Mouse (Mus musculus) hindbrain, postnatal 0 days (tissue): ENCODE results near the gene Dmtf1. TPM values are rescaled to one million over a fixed set of nuclear protein-coding genes. Genes with fewer than 3 reads are reported as not detected.

Experiments used
- ATAC-seq: fragments of 200-750 bp; cut with Nextera tagmentation; 2 replicates; pipeline ENCODE4 v1.8.0; 2017; ENCODE audit warnings: mild to moderate bottlenecking, moderate TSS enrichment, moderate library complexity
- DNase-seq: peaks from one replicate; pipeline ENCODE4 v3.0.0-alpha.2; 2015; ENCODE audit warnings: low spot score
- H3K27ac ChIP-seq: fragments of 300-500 bp; sonication (generic); 2 replicates; pipeline ENCODE4 v1.5.1; 2014; ENCODE audit warnings: mild to moderate bottlenecking
- H3K27me3 ChIP-seq: fragments of 300-500 bp; sonication (generic); 2 replicates; pipeline ENCODE4 v1.6.1; 2014; ENCODE audit warnings: low read length, mixed read lengths; ENCODE audit not compliant: insufficient read depth
- H3K36me3 ChIP-seq: fragments of 300-500 bp; sonication (generic); 2 replicates; pipeline ENCODE4 v1.6.1; 2014; ENCODE audit warnings: low read length, mixed read lengths; ENCODE audit not compliant: insufficient read depth
- H3K4me1 ChIP-seq: fragments of 300-500 bp; sonication (generic); 2 replicates; pipeline ENCODE4 v1.6.1; 2014; ENCODE audit warnings: antibody characterized with exemption, low read length, mixed read lengths; ENCODE audit not compliant: insufficient read depth
- H3K4me2 ChIP-seq: fragments of 300-500 bp; sonication (generic); 2 replicates; pipeline ENCODE4 v1.6.1; 2014; ENCODE audit warnings: low read depth, mild to moderate bottlenecking, low read length, moderate library complexity, mixed read lengths
- H3K4me3 ChIP-seq: fragments of 300-500 bp; sonication (generic); 2 replicates; pipeline ENCODE4 v1.5.1; 2014; ENCODE audit warnings: low read length
- H3K9ac ChIP-seq: fragments of 300-500 bp; sonication (generic); replicated peaks from 2 replicates; pipeline ENCODE4 v1.6.1; 2014; ENCODE audit warnings: mild to moderate bottlenecking, low read length, moderate library complexity, mixed read lengths
- H3K9me3 ChIP-seq: fragments of 300-500 bp; sonication (generic); 2 replicates; pipeline ENCODE4 v1.6.1; 2016; ENCODE audit warnings: low read length, mixed read lengths
- CTCF ChIP-seq: IDR thresholded peaks from 2 replicates; pipeline ENCODE4 v1.5.1; 2016; ENCODE audit warnings: antibody characterized with exemption, control low read depth, low read depth
- WGBS: fragments of 180-500 bp; shearing (Covaris S2); extraction: QIAGEN DNeasy Blood & Tissue Kit; methylation state at CpG from one replicate; pipeline ENCODE4 v1.1.7; 2014; 5-methylcytosine and 5-hydroxymethylcytosine counted together
- polyA plus RNA-seq: library from polyadenylated mRNA; unstranded; fragments of >200 nt; fragmentation: Nextera tagmentation; extraction: Ambion mirVana; gene quantifications from 2 replicates; pipeline ENCODE4 v1.2.1, GENCODE M21; 2015
- total RNA-seq: library from RNA; depleted of rRNA; stranded (reverse); fragments of >200 nt; gene quantifications from 2 replicates; pipeline ENCODE4 v1.2.3, GENCODE M21; 2014

Gene Dmtf1
- total and polyA plus RNA-seq, 2 experiments from 2014 or later, result 28.4 to 44.2 TPM

DNA sequence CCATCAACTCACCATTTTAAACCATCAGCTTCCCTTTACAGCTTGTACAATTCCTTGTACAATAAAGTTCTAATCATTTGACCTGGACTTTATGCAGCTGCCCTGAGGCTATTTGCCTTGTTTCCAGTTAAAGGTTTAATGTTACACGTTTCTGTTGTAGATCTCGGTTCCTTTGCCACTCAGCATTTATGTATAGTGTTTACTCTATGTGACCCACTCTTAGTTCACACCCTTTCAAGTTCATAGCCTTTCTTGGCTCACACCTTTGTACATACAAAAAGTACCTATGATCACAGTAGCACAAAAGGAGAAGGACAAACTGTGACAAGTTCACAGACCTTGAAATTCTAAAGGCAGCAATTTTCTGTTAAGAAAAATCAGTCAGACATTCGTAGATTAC, 26.0 kb downstream of the Dmtf1 start:
- no peak overlapping the region for H3K4me2 ChIP-seq
- H3K4me1 ChIP-seq, result no peaks in the 10 kb centered on the region
- WGBS, result 94% methylated on average over 3 of the region's 3 CpGs
- H3K9ac ChIP-seq, result no peak overlapping the region
- DNase-seq (no peak), ATAC-seq (no peak)
- peaks cover 24% of the 10 kb centered on the region for H3K36me3 ChIP-seq
- no peak overlapping the region for H3K4me3 ChIP-seq
- no peaks in the 10 kb centered on the region for H3K27me3 ChIP-seq
- H3K9me3 ChIP-seq, result no peaks in the 10 kb centered on the region
- no peak overlapping the region for H3K27ac ChIP-seq
- no peak for TF ChIP-seq CTCF

DNA sequence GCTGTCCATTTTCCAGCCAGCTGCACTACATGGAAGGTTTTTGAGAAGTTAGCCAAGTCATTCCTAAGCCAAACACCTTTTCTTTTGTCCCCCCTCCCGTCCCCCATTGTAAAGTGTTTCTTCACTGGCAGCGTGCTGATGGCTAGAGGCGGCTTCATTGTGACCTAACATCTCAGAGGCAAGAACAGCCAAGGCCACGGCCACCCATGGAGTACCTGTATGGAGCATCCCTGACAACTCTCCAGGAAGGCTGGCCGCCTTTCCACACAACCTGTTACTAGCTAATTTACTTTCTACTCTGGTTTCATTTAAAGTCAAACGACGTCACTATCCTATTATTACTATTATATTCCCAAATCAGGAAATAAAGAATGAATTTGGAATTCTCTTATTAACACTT, 29.8 kb downstream of the Dmtf1 start:
- no peaks in the 10 kb centered on the region for H3K27me3 ChIP-seq
- ATAC-seq (no peak), DNase-seq (no peak)
- peaks cover 33% of the 10 kb centered on the region for H3K36me3 ChIP-seq
- no peak overlapping the region for H3K27ac ChIP-seq
- H3K9me3 ChIP-seq, result no peaks in the 10 kb centered on the region
- H3K4me2 ChIP-seq, result no peak overlapping the region
- WGBS, result 73% methylated on average over 7 of the region's 7 CpGs
- TF ChIP-seq CTCF, result no peak
- H3K4me3 ChIP-seq, result no peak overlapping the region
- H3K4me1 ChIP-seq, result no peaks in the 10 kb centered on the region
- H3K9ac ChIP-seq, result no peak overlapping the region

DNA sequence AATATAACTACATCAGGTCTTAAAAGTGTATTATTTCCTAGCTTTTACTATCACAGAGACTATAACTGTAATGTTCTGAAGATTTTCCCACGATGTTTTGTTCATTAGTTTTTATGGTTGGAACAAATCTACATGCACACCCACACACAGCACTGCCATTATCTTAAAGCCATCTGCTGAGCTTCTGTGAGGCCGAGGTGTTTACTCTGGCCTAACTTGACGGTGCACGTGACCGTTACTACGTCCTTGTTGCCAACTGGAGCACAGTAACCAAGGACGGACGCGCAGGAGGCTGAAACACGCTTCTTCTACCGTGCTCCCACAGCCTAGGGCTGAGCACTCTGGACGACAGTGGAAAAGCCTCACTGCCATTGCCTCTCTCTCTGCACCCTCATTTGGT, 33.0 kb downstream of the Dmtf1 start:
- Histone ChIP-seq H3K36me3 (peaks cover 31% of the 10 kb centered on the region), H3K4me2 (no peak overlapping the region), H3K27me3 (no peaks in the 10 kb centered on the region), H3K27ac (no peak overlapping the region), H3K4me1 (no peaks in the 10 kb centered on the region), H3K4me3 (no peak overlapping the region), H3K9ac (no peak overlapping the region), H3K9me3 (no peaks in the 10 kb centered on the region)
- no peak for ATAC-seq
- no peak for TF ChIP-seq CTCF
- no peak for DNase-seq
- 93% methylated on average over 12 of the region's 12 CpGs for WGBS

DNA sequence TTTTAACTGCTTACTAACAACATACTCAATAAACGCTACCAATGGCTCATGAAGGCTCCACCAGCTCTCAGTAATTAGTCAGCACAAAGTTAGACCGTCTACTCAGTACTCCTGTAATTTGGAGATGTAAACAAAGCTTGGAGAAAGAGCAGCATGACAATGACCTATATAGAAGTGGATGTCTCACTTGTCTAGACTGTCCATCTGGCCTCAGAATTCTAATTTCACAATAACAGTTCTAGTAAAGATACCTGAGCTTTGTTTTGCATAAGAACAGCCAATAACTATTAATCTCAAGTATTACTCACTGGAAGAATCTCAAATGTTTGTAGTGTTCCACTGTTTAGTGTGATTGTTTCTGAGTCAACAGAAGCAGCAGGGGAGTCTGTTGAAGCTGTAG, 37.4 kb downstream of the Dmtf1 start:
- no peak for TF ChIP-seq CTCF
- ATAC-seq, result no peak
- Histone ChIP-seq H3K27ac (no peak overlapping the region), H3K36me3 (peaks cover 48% of the 10 kb centered on the region), H3K4me3 (no peak overlapping the region), H3K9me3 (no peaks in the 10 kb centered on the region), H3K9ac (no peak overlapping the region), H3K4me2 (no peak overlapping the region), H3K4me1 (no peaks in the 10 kb centered on the region), H3K27me3 (no peaks in the 10 kb centered on the region)
- 84% methylated on average over 2 of the region's 2 CpGs for WGBS
- DNase-seq, result no peak

DNA sequence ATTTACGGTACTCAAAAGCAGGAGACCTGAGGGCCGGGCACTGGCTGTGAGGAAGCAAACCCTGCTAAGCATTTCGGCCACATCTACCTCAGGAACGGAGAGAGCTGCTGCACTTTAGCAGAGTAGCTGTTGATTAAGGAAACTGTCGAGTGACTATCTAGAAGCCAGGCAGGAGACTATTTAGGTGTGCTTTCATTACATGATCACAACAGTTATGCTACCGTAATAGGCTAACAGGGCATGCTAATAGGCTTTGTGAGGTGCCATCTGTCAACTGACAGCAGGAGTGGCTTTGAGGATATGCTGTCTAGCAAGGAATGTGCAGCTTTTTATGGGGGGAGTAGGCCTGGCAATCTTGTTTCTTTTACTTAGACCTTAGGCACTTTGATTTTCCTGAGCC, 47.4 kb downstream of the Dmtf1 start:
- WGBS, result 33% methylated on average over 6 of the region's 6 CpGs
- Histone ChIP-seq H3K4me1 (no peaks in the 10 kb centered on the region), H3K9me3 (no peaks in the 10 kb centered on the region), H3K27me3 (no peaks in the 10 kb centered on the region), H3K36me3 (peaks cover 8% of the 10 kb centered on the region; the same call in 1 of the 2 replicates), H3K27ac (no peak overlapping the region), H3K4me3 (no peak overlapping the region), H3K4me2 (no peak overlapping the region), H3K9ac (no peak overlapping the region)
- ATAC-seq (peak; percentile 65; the same call in 1 of the 2 replicates), DNase-seq (peak; percentile 38)
- TF ChIP-seq CTCF, result no peak

DNA sequence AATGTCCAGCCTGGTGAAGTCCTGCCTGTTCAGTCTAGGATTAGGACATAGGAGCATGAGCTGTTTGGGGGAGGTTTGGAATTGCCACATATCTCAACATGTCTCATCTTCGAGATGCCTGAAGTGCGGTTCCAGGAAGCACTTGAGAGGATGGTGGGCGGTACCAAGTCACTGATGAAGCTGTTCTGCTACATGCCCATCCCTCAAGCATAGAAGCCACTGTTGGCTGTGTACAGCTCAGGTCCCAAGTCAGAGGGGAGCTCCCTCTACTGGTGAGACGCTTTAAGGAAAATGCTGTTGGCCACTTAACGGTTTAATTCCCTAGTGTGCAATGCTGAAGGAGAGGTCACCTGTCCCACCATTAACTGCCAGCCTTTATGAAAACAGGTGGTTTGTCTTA, 49.8 kb downstream of the Dmtf1 start:
- H3K27ac ChIP-seq, result no peak overlapping the region
- no peaks in the 10 kb centered on the region for H3K27me3 ChIP-seq
- TF ChIP-seq CTCF, result peak; percentile 87
- ATAC-seq (peak; percentile 77), DNase-seq (peak; percentile 81)
- 17% methylated on average over 5 of the region's 5 CpGs for WGBS
- H3K4me2 ChIP-seq, result no peak overlapping the region
- H3K9me3 ChIP-seq, result no peaks in the 10 kb centered on the region
- H3K4me3 ChIP-seq, result no peak overlapping the region
- H3K36me3 ChIP-seq, result peaks cover 6% of the 10 kb centered on the region; the same call in 1 of the 2 replicates
- H3K4me1 ChIP-seq, result no peaks in the 10 kb centered on the region
- H3K9ac ChIP-seq, result no peak overlapping the region

DNA sequence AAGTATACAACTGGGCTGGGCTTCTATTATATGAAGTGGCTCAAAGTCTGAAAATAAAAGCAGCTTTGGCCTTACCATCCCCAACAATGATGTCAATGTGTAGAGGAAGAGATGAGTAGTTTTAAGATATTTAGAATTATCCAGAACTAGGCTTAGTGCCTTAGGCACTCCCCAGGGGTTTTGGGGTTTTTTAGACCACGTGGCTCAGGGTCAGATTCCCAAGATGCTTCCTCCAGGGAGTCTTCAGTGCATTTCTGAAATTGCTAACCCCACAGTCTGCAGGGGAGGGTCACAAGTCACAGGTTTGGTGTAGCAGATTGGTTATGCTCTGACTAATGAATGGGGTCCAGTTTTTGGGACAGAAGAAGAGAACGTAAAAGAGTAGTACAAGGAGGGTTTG, 50.3 kb downstream of the Dmtf1 start:
- H3K27ac ChIP-seq, result no peak overlapping the region
- no peaks in the 10 kb centered on the region for H3K9me3 ChIP-seq
- H3K36me3 ChIP-seq, result peaks cover 2% of the 10 kb centered on the region; the same call in 1 of the 2 replicates
- DNase-seq (no peak), ATAC-seq (no peak)
- TF ChIP-seq CTCF, result no peak
- whole genome bisulfite sequencing, result 57% methylated on average over 2 of the region's 2 CpGs
- no peak overlapping the region for H3K4me3 ChIP-seq
- no peak overlapping the region for H3K4me2 ChIP-seq
- no peak overlapping the region for H3K9ac ChIP-seq
- no peaks in the 10 kb centered on the region for H3K27me3 ChIP-seq
- no peaks in the 10 kb centered on the region for H3K4me1 ChIP-seq
